Mouse (Mus musculus) thymus, adult 2 months (tissue): Measurements from ENCODE around the gene Pck1. TPM values are rescaled to one million over a fixed set of nuclear protein-coding genes. Genes with fewer than 3 reads are reported as not detected.

Experiments
- DNase-seq: peaks from one replicate; pipeline ENCODE4 v3.0.0; 2021
- H3K27ac ChIP-seq: fragments of 200-500 bp; 2 replicates; pipeline ENCODE4 v1.5.1; 2012; ENCODE audit warnings: low read length, control low read depth; ENCODE audit not compliant: control insufficient read depth, insufficient read depth
- H3K27me3 ChIP-seq: fragments of 200-500 bp; 2 replicates; pipeline ENCODE4 v1.6.1; 2012; ENCODE audit warnings: mild to moderate bottlenecking, low read length, moderate library complexity, mixed read lengths; ENCODE audit not compliant: control insufficient read depth, insufficient read depth
- H3K36me3 ChIP-seq: fragments of 200-500 bp; 2 replicates; pipeline ENCODE4 v1.6.1; 2012; ENCODE audit warnings: mild to moderate bottlenecking, low read length, moderate library complexity; ENCODE audit not compliant: control insufficient read depth, insufficient read depth
- H3K4me1 ChIP-seq: fragments of 200-500 bp; replicated peaks from 2 replicates; pipeline ENCODE4 v1.6.1; 2012; ENCODE audit warnings: low read length; ENCODE audit not compliant: control insufficient read depth, insufficient read depth
- H3K4me3 ChIP-seq: fragments of 200-500 bp; 2 replicates; pipeline ENCODE4 v1.5.1; 2012; ENCODE audit warnings: mild to moderate bottlenecking, low read length, control low read depth, moderate library complexity; ENCODE audit not compliant: control insufficient read depth, insufficient read depth
- CTCF ChIP-seq: fragments of 200-500 bp; IDR thresholded peaks from 2 replicates; pipeline ENCODE4 v1.5.1; 2012; ENCODE audit warnings: mild to moderate bottlenecking, control low read depth, low read length, moderate library complexity, borderline replicate concordance; ENCODE audit not compliant: control insufficient read depth, poor library complexity, insufficient read depth; ENCODE audit errors: extremely low read depth
- POLR2A ChIP-seq: fragments of 200-500 bp; IDR thresholded peaks from 2 replicates; pipeline ENCODE4 v1.6.1; 2012; ENCODE audit warnings: mild to moderate bottlenecking, low read length, control low read depth, moderate library complexity; ENCODE audit not compliant: control insufficient read depth, poor library complexity, insufficient read depth; ENCODE audit errors: extremely low read depth
- WGBS: fragments of 180-500 bp; shearing (Covaris S2); methylation state at CpG from one replicate; pipeline ENCODE4 v1.1.7; 2018; 5-methylcytosine and 5-hydroxymethylcytosine counted together
- polyA plus RNA-seq: library from polyadenylated mRNA; depleted of rRNA; stranded (reverse); fragments of >200 nt; gene quantifications from 2 replicates; pipeline ENCODE4 v1.2.3, GENCODE M21; 2012

The Pck1 gene
- polyA plus RNA-seq, 1 experiment, result 14.5 TPM

DNA sequence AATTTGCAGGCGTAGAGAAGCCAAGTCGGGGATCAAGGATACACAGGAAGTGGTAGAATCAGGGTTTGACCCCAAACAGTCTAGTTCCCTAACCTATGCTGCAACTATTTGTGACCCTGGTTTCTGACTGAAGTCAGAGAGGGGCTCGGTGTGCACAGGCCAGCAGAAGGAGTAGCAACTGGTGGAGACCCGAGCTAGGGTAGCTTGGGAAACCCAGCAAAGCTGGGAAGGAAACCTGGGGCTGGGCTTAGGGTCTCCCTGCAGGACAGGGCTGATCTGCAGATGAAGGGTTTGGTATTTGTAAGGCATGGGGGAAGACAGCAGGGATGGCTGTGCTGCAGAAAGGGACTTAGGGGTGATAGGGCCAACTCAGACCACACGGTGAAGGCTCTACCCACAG lies 24.6 kb downstream of the Pck1 start:
- Histone ChIP-seq H3K4me3 (no peak overlapping the region), H3K27me3 (no peaks in the 10 kb centered on the region), H3K27ac (no peak overlapping the region), H3K36me3 (no peaks in the 10 kb centered on the region), H3K4me1 (peaks cover 30% of the 10 kb centered on the region)
- peak; percentile 1 for DNase-seq
- no peak for TF ChIP-seq POLR2A
- no peak for TF ChIP-seq CTCF
- WGBS, result 23% methylated on average over 5 of the region's 5 CpGs

- WGBS, result 85% methylated on average over 8 of the region's 8 CpGs
Measured at GRCm38 (mm10) chr2:173177951-173178350, 25.1 kb downstream of the Pck1 start.

GRCm38 (mm10) chr2:173179046-173179445 lies 26.2 kb downstream of the Pck1 start:
- TF ChIP-seq POLR2A (no peak), CTCF (no peak)
- Histone ChIP-seq H3K4me3 (no peak overlapping the region), H3K27ac (no peak overlapping the region), H3K4me1 (peaks cover 19% of the 10 kb centered on the region), H3K36me3 (no peaks in the 10 kb centered on the region), H3K27me3 (no peaks in the 10 kb centered on the region)
- WGBS, result 94% methylated on average over 7 of the region's 7 CpGs
- peak; percentile 0 for DNase-seq

More at GRCm38 (mm10) chr2:173177951-173178350, 25.1 kb downstream of the Pck1 start:
- no peak overlapping the region for H3K4me3 ChIP-seq
- no peaks in the 10 kb centered on the region for H3K27me3 ChIP-seq
- H3K4me1 ChIP-seq, result peaks cover 25% of the 10 kb centered on the region
- DNase-seq, result peak; percentile 0
- no peak for TF ChIP-seq POLR2A
- no peak for TF ChIP-seq CTCF
- no peak overlapping the region for H3K27ac ChIP-seq
- H3K36me3 ChIP-seq, result no peaks in the 10 kb centered on the region

DNA sequence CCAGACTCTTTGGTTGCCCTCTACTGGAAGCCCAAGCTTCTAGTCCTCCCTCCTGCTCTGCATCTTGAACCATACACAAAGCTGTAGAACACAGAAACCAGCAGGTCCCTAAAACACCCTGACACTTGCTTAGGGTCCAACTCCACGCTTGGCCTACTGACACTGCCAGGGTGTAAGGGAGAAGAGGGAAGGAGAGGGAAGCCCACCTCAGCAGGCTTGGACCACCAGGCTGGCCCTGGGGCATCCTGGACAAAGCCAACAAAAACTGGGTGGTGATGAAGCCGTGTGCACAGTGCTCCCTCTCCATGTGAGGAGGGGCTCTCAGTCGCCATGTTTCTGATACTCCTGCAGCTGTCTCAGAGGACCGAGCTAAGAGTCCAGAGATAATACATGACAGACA lies 27.2 kb downstream of the Pck1 start:
- Histone ChIP-seq H3K27ac (no peak overlapping the region), H3K4me1 (peaks cover 11% of the 10 kb centered on the region), H3K4me3 (no peak overlapping the region), H3K36me3 (no peaks in the 10 kb centered on the region), H3K27me3 (no peaks in the 10 kb centered on the region)
- peak; percentile 0 for DNase-seq
- WGBS, result 97% methylated on average over 4 of the region's 4 CpGs
- TF ChIP-seq CTCF, result no peak
- TF ChIP-seq POLR2A, result no peak

DNA sequence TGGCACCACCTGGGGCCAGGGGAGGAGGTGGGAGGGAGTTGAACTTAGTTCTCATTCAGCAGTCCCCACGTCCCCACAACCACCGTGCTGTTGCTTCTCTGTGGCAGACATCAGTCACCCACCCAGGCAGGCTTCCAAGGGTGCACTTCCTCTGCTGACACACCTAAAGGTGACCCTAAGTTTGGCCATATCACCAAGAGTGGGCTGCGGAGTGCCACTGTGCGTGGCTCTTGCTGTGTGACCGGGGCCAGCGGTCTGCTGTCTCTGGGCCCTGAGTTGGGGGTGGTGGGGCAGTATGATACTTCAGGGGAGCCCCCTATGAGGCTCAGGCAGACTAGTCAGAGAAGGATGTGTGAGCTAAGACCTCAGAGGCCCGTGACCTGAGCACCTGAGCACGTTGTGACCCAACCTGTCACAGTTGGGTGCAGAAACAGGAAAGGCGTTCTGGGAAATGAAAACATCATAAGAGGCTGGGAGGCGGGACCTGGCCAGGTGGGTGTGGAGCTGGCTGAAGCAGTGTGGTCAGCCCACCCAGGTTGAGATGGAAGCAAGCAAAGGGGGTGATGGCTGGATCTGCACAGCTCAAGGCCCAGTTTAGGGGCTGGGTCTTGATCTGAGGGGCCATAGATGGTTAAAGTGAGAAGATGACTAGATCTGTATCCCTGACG lies 28.0 kb downstream of the Pck1 start:
- 83% methylated on average over 11 of the region's 11 CpGs for WGBS
- TF ChIP-seq CTCF (no peak), POLR2A (no peak)
- DNase-seq, result peak; percentile 1
- no peaks in the 10 kb centered on the region for H3K27me3 ChIP-seq
- no peak overlapping the region for H3K27ac ChIP-seq
- peaks cover 11% of the 10 kb centered on the region for H3K4me1 ChIP-seq
- H3K36me3 ChIP-seq, result no peaks in the 10 kb centered on the region
- no peak overlapping the region for H3K4me3 ChIP-seq

DNA sequence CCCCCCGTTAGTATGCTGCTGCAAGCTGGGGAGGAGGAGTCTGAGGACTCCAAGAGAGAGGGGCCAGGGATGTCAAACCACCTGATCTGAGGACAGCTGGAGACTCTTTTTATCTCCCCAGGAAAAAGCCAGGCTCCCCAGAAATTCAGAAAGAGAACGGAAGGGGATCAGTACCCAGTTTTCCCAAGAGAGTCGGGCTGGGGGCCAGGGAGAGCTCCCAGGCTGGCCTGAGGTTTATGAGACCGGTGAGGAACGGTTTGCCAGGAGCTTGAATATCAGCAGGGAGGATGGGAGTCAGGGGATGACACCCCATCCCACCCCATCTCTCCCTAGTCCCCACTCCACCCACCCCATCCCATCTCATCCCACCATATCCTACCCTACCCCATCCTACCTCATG lies 28.6 kb downstream of the Pck1 start:
- H3K27me3 ChIP-seq, result no peaks in the 10 kb centered on the region
- 80% methylated on average over 5 of the region's 5 CpGs for WGBS
- H3K4me3 ChIP-seq, result no peak overlapping the region
- H3K36me3 ChIP-seq, result no peaks in the 10 kb centered on the region
- TF ChIP-seq POLR2A, result no peak
- TF ChIP-seq CTCF, result no peak
- no peak overlapping the region for H3K27ac ChIP-seq
- no peak for DNase-seq
- H3K4me1 ChIP-seq, result peaks cover 12% of the 10 kb centered on the region
